Mouse (Mus musculus) stomach, embryonic 14.5 days (tissue): Measurements from ENCODE around the gene Klhl35. TPM values are rescaled to one million over a fixed set of nuclear protein-coding genes. Genes with fewer than 3 reads are reported as not detected.

Experiments
- ATAC-seq: fragments of 200-750 bp; cut with Nextera tagmentation; 2 replicates; pipeline ENCODE4 v1.8.0; 2017; ENCODE audit warnings: low read depth, moderate TSS enrichment; ENCODE audit not compliant: insufficient number of reproducible peaks, insufficient read depth, low FRiP score
- H3K27ac ChIP-seq: fragments of 300-500 bp; sonication (generic); 2 replicates; pipeline ENCODE4 v1.5.1; 2014; ENCODE audit warnings: mild to moderate bottlenecking, low read length, moderate library complexity, mixed read lengths
- H3K27me3 ChIP-seq: fragments of 300-500 bp; sonication (generic); 2 replicates; pipeline ENCODE4 v1.6.1; 2014; ENCODE audit warnings: low read length, control low read depth, mixed read lengths; ENCODE audit not compliant: control insufficient read depth, insufficient read depth
- H3K36me3 ChIP-seq: fragments of 300-500 bp; sonication (generic); 2 replicates; pipeline ENCODE4 v1.6.1; 2014; ENCODE audit warnings: mild to moderate bottlenecking, control low read depth, low read length, moderate library complexity, mixed read lengths; ENCODE audit not compliant: control insufficient read depth, insufficient read depth
- H3K4me1 ChIP-seq: fragments of 300-500 bp; sonication (generic); 2 replicates; pipeline ENCODE4 v1.6.1; 2014; ENCODE audit warnings: low read length, control low read depth, mixed read lengths; ENCODE audit not compliant: control insufficient read depth, insufficient read depth
- H3K4me2 ChIP-seq: fragments of 300-500 bp; sonication (generic); replicated peaks from 2 replicates; pipeline ENCODE4 v1.6.1; 2014; ENCODE audit warnings: low read depth, low read length, control low read depth
- H3K4me3 ChIP-seq: fragments of 300-500 bp; sonication (generic); 2 replicates; pipeline ENCODE4 v1.5.1; 2014; ENCODE audit warnings: low read depth, low read length, control low read depth
- H3K9ac ChIP-seq: fragments of 300-500 bp; sonication (generic); replicated peaks from 2 replicates; pipeline ENCODE4 v1.6.1; 2014; ENCODE audit warnings: low read depth, mild to moderate bottlenecking, control low read depth, low read length, moderate library complexity, mixed read lengths
- H3K9me3 ChIP-seq: fragments of 300-500 bp; sonication (generic); 2 replicates; pipeline ENCODE4 v1.6.1; 2016; ENCODE audit warnings: low read depth, low read length, control low read depth; ENCODE audit not compliant: control insufficient read depth
- WGBS: fragments of 180-500 bp; shearing (Covaris S2); extraction: QIAGEN DNeasy Blood & Tissue Kit; methylation state at CpG from one replicate; pipeline ENCODE4 v1.1.7; 2014; 5-methylcytosine and 5-hydroxymethylcytosine counted together
- polyA plus RNA-seq: library from polyadenylated mRNA; unstranded; fragments of >200 nt; fragmentation: Nextera tagmentation; extraction: Ambion mirVana; gene quantifications from 2 replicates; pipeline ENCODE4 v1.2.1, GENCODE M21; 2014

Gene Klhl35
- polyA plus RNA-seq, 1 experiment from 2014 or later: 0.65 TPM

DNA sequence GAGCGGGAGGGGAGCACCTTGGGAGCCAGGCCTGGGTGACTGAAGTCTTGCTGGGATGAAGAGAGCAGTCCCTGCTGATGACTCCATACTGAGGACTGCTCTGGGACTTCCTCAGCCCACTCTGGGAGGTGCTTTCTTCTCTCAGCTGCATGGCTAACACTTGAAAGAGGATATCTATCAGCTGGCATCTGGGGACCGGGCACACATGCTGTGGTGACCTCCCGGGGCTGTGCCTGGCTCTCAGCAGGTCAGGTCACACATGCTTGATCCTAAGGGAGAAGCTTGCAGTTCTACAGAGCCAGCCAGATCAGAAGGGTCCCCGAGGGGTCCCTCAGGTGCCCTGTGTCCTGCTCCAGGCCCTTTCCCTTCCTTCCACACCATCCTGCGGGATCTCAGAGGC, 22.6 kb upstream of the Klhl35 start:
- Histone ChIP-seq H3K27me3 (no peaks in the 10 kb centered on the region), H3K36me3 (no peaks in the 10 kb centered on the region), H3K4me1 (peaks cover 22% of the 10 kb centered on the region), H3K27ac (no peak overlapping the region), H3K4me3 (no peak overlapping the region), H3K4me2 (no peak overlapping the region), H3K9me3 (no peaks in the 10 kb centered on the region), H3K9ac (no peak overlapping the region)
- 63% methylated on average over 5 of the region's 5 CpGs for WGBS
- no peak for ATAC-seq

DNA sequence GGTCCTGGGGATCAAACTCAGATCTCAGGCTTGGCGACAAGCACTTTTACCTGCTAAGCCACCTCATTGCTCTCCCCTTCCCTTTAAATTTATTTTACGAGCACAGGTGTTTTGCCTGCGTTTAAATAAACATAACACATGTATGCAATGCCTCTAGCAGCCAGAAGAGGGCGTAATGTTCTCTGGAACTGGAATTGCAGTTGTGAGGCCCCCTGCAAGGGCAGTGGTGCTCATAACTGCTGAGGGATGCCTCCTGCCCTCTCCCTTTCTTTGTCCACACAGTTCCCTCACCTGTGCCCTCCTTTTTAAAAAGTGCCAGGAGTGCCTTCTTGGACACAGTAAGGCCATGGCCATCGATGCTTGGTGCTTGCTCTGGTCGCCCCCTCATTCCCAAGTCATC, 21.8 kb upstream of the Klhl35 start:
- Histone ChIP-seq H3K4me3 (no peak overlapping the region), H3K4me2 (no peak overlapping the region)
- WGBS: 65% methylated on average over 6 of the region's 6 CpGs

DNA sequence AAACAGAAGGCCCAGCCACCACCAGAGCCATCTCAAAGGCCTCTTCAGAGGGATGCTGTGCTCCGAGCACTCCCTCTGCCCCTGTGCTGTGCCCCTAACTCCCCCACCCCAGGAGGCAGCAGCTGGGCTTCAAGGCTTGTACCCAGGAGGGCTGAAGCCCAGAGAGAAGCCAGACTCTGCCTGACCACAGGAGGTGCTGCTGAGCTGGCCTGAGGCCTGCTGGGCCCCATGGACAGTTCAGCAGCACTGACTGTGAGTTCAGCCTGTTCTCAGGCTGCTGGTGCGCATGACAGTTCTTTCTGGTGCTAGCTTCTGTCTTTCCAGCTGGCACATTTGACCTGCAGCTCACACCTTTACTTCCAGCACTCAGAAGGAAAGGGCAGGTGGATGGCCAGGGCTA, 20.0 kb upstream of the Klhl35 start:
- Histone ChIP-seq H3K4me2 (no peak overlapping the region), H3K27ac (no peak overlapping the region), H3K27me3 (no peaks in the 10 kb centered on the region), H3K4me1 (peaks cover 18% of the 10 kb centered on the region), H3K4me3 (no peak overlapping the region), H3K9me3 (no peaks in the 10 kb centered on the region), H3K36me3 (no peaks in the 10 kb centered on the region), H3K9ac (0 out of 2 replicates have a peak overlapping the region, but pooled peaks have one; percentile 25)
- no peak for ATAC-seq
- 77% methylated on average over 2 of the region's 2 CpGs for WGBS

More for the DNA sequence above, 21.8 kb upstream of the Klhl35 start:
- Histone ChIP-seq H3K9me3 (no peaks in the 10 kb centered on the region), H3K9ac (no peak overlapping the region), H3K4me1 (peaks cover 22% of the 10 kb centered on the region), H3K27me3 (no peaks in the 10 kb centered on the region), H3K27ac (no peak overlapping the region), H3K36me3 (no peaks in the 10 kb centered on the region)
- no peak for ATAC-seq

DNA sequence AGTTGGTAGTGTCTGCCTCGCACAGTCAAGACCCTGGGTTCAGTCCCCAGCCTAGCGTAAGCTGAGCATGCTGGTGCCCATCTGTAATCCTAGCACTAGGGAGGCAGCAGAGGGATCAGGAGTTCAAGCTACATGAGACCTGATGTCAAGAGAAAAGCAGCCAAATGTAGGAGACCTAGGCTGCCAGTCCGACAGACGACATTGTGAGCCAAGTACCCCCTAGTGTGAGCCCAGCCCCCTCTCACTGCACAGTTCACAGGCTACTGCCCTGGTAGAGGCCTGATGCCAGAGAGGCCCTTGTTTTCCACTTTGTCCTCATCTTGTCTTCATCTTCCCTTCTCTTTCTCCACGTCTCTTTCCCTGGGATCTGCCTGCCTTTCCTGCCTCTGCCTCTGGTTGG, 18.5 kb upstream of the Klhl35 start:
- H3K9me3 ChIP-seq: no peaks in the 10 kb centered on the region
- H3K4me1 ChIP-seq: 0 out of 2 replicates have a peak, but pooled peaks cover 4% of the 10 kb centered on the region
- H3K27ac ChIP-seq: no peak overlapping the region
- H3K9ac ChIP-seq: no peak overlapping the region
- H3K36me3 ChIP-seq: no peaks in the 10 kb centered on the region
- H3K4me2 ChIP-seq: no peak overlapping the region
- 88% methylated on average over 5 of the region's 5 CpGs for WGBS
- H3K4me3 ChIP-seq: no peak overlapping the region
- ATAC-seq: no peak
- H3K27me3 ChIP-seq: no peaks in the 10 kb centered on the region

DNA sequence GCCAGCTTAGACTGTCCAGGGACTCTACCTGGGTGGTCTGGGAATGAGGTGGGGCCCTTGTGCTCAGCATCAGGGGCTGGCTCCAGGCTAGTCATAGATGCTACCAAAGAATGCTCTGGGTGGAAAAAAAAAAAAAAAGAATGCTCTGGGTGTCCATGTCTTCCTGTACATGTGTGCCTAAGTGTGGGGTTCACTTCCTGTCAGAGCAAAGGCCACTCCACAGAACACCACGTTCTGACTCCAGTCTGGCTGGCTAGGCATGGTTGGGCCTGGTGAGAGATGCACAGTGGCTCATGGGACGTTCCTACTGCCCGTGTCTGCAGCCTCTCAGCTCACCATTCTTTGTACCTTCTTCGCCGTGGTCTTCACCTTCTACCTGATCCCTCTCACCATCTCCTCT, 17.2 kb upstream of the Klhl35 start:
- Histone ChIP-seq H3K27me3 (no peaks in the 10 kb centered on the region), H3K4me2 (no peak overlapping the region), H3K36me3 (no peaks in the 10 kb centered on the region), H3K9me3 (no peaks in the 10 kb centered on the region), H3K4me3 (no peak overlapping the region), H3K4me1 (0 out of 2 replicates have a peak, but pooled peaks cover 4% of the 10 kb centered on the region), H3K9ac (no peak overlapping the region), H3K27ac (no peak overlapping the region)
- WGBS: 75% methylated on average over 5 of the region's 5 CpGs
- ATAC-seq: no peak

DNA sequence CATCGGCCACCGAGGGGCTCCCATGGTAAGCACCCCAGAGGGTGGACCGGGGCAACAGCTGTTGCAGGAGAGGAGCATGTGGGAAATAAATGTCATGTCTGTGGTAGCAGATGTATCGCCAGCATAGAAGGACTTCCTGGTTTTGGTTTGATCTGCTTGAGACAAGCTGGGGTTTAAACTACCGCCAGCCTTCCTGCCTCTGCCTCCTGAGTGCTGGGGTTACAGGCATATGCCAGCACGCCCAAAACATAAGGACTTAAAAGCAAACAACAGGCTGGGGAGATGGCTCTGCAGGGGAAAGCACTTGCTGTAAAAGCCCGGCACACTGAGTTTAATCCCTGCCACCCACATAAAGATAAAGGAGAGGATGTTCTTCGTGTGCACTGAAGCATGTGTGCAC, 16.7 kb upstream of the Klhl35 start:
- Histone ChIP-seq H3K4me1 (0 out of 2 replicates have a peak, but pooled peaks cover 4% of the 10 kb centered on the region), H3K27me3 (no peaks in the 10 kb centered on the region), H3K9ac (no peak overlapping the region), H3K27ac (no peak overlapping the region), H3K4me3 (no peak overlapping the region), H3K9me3 (no peaks in the 10 kb centered on the region), H3K36me3 (no peaks in the 10 kb centered on the region), H3K4me2 (no peak overlapping the region)
- WGBS: 69% methylated on average over 8 of the region's 8 CpGs
- ATAC-seq: no peak

DNA sequence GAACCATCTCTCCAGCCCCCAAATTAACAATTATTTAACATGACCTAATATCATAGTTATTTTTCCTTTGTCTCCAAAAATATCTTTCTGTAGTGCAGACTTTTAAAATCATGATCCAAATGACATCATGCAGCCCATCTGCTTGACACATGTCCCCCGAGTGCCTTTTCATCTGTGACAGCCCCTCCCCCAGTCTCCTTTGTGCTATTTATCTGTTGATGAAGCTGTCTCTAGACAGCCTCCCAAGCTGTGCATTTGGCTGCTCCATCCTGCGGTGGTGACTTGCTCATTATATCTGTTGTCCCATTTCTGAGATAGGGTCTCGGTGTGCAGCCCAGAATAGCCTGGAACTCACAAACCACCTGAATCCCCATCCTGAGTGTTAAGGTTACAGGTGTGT, 16.1 kb upstream of the Klhl35 start:
- WGBS: 74% methylated on average over 3 of the region's 3 CpGs
- Histone ChIP-seq H3K27me3 (no peaks in the 10 kb centered on the region), H3K9ac (no peak overlapping the region), H3K27ac (no peak overlapping the region), H3K36me3 (no peaks in the 10 kb centered on the region), H3K4me2 (no peak overlapping the region), H3K9me3 (no peaks in the 10 kb centered on the region), H3K4me1 (0 out of 2 replicates have a peak, but pooled peaks cover 4% of the 10 kb centered on the region), H3K4me3 (no peak overlapping the region)
- ATAC-seq: no peak

DNA sequence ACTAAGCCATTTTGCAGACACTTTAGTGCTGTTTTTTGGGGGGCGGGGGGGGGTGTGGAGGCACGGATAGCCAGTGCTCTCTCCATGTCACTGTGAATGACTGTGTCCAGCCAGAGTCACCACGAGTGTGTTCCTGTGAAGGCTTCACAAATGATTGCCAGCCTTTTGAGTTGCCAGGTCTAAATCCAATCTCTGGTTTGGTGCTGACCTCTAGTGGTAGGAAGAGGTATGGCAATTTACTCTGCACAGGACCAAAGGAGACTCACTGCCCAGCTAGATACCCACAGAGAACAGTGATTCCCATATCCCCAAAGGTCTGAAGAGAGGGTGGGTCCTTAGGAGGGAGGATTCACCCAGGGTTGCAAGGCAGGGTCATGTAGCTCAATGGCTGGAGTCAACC, 15.1 kb upstream of the Klhl35 start:
- Histone ChIP-seq H3K27ac (no peak overlapping the region), H3K4me3 (no peak overlapping the region), H3K27me3 (no peaks in the 10 kb centered on the region), H3K9me3 (no peaks in the 10 kb centered on the region), H3K4me1 (0 out of 2 replicates have a peak, but pooled peaks cover 2% of the 10 kb centered on the region), H3K9ac (no peak overlapping the region), H3K36me3 (no peaks in the 10 kb centered on the region), H3K4me2 (no peak overlapping the region)
- WGBS: 2% methylated on average over 3 of the region's 3 CpGs
- peak; percentile 42 for ATAC-seq

DNA sequence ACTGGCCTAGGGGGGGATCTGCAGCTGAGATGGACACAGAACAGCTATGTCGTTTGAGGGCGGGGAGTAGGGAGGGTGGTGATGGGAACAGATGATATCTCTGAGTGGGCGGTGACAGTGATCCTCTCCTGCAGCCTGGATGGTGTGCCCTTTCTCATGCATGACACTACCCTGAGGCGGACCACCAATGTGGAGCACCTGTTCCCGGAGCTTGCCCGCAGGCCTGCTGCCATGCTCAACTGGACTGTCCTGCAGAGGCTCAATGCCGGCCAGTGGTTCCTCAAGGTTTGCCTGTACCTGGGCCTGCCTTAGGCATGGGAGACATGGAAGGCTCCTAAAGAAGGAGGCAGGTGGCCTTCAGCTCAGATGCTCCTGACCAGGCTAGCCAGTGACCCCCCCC, 12.9 kb upstream of the Klhl35 start:
- Histone ChIP-seq H3K36me3 (no peaks in the 10 kb centered on the region), H3K27ac (no peak overlapping the region), H3K27me3 (no peaks in the 10 kb centered on the region), H3K4me3 (no peak overlapping the region), H3K9me3 (no peaks in the 10 kb centered on the region), H3K4me2 (no peak overlapping the region), H3K4me1 (no peaks in the 10 kb centered on the region), H3K9ac (no peak overlapping the region)
- ATAC-seq: no peak
- WGBS: 83% methylated on average over 7 of the region's 7 CpGs
